Mouse (Mus musculus): ENCODE data around the gene Myo3b.

DNA sequence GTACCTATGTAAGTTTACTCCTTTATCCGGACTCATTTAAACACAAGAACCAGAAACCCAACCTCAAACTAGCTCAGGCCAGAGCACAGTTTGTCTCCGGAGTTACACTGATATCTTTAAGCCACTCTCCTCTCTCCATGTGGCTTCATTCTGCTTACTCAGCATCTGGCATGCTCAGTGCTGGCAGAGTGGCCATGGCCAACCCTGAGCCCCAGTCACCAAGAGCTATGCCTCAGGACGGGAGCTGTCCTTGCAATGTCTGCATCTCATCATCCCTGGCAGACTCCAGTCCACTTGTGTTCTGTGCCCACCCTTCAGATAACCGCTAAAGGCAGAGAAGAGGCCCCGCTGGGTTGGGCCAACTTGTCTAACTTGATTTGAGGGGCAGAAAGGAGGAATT, 368.8 kb downstream of the Myo3b start:
- no peak for TF ChIP-seq GATA1 (IDR thresholded peaks at IDR 0.05; ENCODE audit: low read length)
- no peak for TF ChIP-seq TAL1 (IDR thresholded peaks at IDR 0.05; ENCODE audit: low read length)

Data from erythroblast, embryonic 14.5 days (primary cell).